Mouse (Mus musculus): ENCODE results near the gene Cpa2.

Cpa2 gene

DNA sequence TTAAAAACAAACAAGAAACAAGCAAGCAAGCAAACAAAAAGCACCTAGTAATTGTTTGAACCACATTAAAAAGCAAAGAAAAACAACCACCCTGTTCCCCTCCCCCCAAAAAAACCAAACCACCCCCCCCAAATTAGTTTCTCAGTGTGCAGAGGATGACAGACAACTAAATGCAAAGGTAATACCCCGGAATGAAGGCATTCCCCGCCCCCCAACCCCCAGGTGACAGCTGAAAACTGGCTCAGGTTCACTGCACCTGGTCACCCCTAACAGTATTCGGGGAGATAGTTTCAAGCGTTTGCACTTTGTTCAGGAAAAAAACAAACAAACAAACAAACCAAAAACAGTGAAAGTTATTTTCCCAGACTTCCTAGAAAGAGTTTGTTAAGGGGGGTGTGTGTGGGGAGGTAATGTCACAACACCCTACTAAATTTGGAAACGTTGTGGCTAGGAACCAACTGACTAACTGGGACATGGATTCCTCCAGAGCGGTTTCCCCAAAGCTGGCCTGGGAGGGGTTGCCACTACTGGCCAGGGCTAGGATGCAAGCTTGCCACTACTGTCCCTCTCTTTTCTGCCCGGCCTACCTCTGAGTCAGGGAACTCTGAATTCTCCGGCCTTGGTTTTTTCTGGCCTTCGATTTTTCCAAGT is 6.4 kb downstream of the Cpa2 start:
- DNase-seq (ENCODE audit: low spot score in 2 of 2) = peak in 1 of 2 experiments; percentile 47

DNA sequence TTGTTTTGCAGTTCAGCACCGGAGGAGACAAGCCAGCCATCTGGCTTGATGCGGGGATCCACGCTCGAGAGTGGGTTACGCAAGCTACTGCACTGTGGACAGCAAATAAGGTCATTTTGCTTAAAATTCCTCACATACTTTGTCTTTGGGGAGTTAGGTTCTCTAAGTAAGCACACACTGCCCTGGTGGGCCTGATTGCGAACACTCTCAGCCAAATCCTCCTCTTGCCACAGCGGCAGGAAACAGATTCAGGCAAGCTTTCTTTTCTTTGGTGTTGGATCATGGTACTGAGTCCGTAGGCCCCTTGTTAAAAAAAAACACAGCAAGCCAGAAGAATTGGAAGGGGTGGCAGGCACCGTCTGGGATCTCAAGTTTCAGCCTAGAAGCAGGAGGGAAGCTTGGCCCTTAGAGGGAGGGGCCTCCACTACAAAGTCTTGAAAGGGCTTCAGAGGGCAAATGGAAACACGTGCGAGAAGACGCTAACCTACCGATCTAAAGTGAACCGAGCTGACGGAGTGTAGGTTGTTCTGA is 7.9 kb downstream of the Cpa2 start:
- DNase-seq (ENCODE audit: low spot score in 2 of 2) = peak in 1 of 2 experiments; percentile 9

DNA sequence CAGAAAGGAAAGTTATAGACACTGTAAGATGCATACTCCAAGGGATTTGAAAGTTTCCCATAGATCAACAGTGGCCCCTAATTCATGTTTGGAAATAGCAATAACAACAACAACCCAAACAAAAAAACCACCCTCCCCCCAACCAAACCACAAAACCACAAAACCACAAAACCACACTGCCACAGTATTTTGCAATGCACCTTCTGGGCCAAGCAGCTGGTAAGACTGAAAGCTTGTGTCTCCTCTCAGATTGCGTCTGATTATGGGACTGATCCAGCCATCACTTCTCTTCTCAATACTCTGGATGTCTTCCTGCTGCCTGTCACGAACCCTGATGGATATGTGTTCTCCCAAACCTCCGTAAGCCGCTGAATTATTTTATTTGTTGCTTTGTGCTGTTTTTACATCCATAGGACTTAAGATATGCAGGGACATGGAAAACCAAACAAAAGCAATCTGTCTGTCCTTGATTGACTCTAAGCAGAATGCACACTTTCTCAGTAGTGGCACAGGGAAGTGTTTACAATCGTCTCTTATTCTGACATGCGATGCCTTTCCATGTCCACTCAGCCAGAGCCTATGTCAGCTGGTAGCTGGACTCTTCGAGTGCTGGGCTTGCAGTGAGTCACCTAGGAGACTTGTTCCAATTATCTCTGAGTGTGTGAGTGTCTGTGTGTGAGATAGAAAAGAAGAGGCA is 9.3 kb downstream of the Cpa2 start:
- no peak for DNase-seq (ENCODE audit: low spot score in 2 of 2)

- DNase-seq (ENCODE audit: low spot score in 2 of 2) = no peak
Observed at GRCm38 (mm10) chr6:30551193-30551515, 9.8 kb downstream of the Cpa2 start.

- no peak for DNase-seq (ENCODE audit: low spot score in 2 of 2)
Observed at GRCm38 (mm10) chr6:30551644-30552580, 10.5 kb downstream of the Cpa2 start.

GRCm38 (mm10) chr6:30552628-30553027 is 11.2 kb downstream of the Cpa2 start:
- DNase-seq (ENCODE audit: low spot score in 2 of 2) = no peak

GRCm38 (mm10) chr6:30553381-30554010 is 12.1 kb downstream of the Cpa2 start:
- peak in 1 of 2 experiments; percentile 21 for DNase-seq (ENCODE audit: low spot score in 2 of 2)

GRCm38 (mm10) chr6:30554092-30554491 is 12.7 kb downstream of the Cpa2 start:
- no peak for DNase-seq (ENCODE audit: low spot score in 2 of 2)

DNA sequence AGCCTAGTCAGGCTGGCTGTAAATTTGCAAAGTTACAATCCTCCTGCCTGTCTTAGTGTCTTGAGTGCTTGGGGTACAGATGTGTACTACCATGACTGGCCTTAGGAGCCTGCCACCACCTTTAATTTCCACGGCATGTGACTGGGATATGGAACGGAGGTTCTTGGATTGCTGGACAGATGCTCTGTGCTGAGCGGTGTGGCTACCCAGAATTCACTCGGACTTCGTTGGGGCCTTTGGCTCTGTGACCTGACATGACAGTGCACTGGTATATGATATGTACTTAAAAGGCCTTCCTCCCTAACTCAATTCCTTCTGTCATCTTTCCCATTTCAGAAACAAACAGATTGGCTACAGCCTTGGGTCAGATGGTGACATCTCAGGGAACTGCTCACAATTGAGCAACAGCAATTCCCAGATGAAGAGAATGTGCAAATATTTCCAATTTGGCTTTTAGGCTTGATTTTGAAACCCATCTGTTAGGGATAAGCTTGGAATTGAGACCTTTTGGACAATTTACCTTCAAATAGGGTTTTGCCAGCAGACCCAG is 13.3 kb downstream of the Cpa2 start:
- no peak for DNase-seq (ENCODE audit: low spot score in 2 of 2)

DNA sequence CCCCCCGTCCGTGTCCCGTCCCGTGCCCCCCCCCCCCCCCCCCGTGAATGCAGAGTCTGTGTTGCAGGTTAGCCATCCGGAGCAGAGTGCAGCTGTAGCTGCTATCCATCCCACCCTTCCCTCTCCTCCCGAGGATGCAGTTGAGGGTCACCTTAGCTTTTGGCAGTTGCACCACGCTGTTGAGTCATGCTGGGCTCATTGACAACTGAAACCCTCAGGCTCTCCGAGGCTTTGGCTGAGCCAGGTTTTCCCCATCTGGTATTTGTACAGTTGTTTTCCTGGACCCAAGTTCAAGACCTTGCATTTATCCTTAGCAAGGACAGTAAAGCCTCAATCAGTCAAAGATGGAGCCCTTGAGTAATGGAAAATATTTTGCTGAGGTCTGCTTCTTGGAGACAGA is 14.7 kb downstream of the Cpa2 start:
- DNase-seq (ENCODE audit: low spot score in 2 of 2) = peak in 1 of 2 experiments; percentile 35

DNA sequence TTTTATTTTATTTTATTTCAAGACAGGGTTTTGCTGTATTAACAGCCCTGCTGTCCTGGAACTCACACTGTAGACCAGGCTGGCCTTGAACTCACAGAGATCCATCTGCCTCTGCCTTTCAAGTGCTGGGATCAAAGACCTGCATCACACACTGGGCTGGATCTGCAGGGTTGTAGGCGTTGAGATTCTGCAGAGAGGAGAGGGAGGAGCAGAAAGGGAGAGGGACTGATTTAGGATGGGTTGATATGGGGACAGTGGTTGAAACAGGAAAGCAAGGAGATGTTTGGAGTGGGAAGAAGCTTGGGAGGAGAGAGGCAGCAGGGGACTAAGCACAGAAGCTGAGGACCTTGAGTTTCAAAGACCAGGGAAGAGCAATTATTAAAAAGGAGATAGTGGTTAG is 18.3 kb downstream of the Cpa2 start:
- DNase-seq (ENCODE audit: low spot score in 2 of 2) = no peak

DNA sequence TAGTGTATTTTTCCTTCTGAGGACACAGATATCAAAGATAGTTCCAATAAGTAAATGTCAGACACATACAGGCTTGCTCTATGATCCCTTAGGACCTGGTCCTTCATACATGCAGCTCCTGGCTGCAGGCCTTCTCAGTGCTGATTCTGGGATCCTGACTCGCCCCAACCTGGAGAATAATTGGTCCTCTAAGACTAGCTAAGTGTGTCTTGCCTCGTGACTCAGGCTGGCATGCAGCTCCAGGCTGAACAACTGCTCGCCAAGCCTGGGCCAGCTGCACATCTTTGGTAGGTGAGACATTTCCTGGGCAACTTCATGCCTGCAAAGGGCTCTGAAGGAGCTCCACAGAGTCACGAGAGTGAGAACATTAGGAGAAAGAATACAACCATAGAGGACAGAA is 20.8 kb downstream of the Cpa2 start:
- no peak for DNase-seq (ENCODE audit: low spot score in 2 of 2)

DNA sequence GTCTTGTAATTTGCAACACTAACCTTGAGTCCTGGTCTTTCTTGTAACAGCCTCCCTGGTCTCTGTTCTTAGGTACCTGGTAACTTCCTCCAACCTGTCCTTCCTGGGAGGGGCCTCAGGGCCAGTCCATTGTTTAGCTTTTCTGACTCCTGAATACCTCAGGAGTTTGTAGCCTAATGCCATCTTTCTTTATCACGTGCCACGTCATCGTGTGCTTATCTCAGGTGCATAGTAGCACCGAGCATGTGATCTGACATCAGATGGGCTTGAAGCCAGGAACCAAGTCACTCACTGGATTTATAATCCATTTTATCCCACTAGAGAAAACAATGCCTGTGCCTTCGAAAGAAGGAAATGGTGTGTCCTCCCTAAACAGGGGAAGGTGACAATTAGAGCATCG is 22.2 kb downstream of the Cpa2 start:
- DNase-seq (ENCODE audit: low spot score in 2 of 2) = peak in 1 of 2 experiments; percentile 17

DNA sequence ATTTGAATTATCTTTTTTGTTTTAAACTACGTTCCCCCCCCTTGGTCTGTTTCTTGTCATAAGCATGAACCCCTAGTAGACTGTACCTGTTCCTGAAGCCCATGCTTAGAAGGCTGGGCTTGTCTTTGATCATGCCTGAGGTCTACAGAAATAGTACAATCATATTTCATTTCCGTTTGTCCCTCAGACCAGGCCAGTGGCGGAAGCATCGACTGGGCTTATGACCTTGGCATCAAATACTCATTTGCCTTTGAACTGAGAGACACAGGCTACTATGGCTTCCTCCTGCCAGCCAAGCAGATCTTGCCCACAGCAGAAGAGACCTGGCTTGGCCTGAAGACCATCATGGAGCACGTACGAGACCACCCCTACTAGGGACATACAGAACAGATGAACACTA is 22.7 kb downstream of the Cpa2 start:
- no peak for DNase-seq (ENCODE audit: low spot score in 2 of 2)

GRCm38 (mm10) chr6:30568069-30568468 is 26.7 kb downstream of the Cpa2 start, which contains the start of gene Cpa4:
Gene Cpa4, plus strand, starts transcription at chr6:30568369.
- no peak for DNase-seq (ENCODE audit: low spot score in 2 of 2)

DNA sequence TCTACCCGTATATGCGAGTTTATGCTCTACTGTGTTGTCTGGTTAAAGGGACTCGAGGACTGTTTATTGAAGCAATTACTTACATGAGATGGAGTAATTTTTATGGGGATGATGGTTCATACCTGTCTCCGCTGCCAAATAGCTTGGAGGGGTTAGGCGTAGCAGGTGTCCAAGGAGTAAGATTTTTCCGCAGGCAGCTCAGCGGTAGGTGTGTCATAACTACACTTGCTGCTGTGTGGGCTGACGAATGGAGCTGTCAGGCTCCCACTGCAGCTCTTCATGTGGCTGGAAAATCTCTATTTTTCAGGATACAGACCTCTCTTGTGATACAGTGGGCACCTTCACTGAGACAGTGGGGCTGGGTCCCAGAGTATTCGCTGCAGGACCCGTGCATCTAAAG is 27.9 kb downstream of the Cpa2 start:
- no peak for DNase-seq (ENCODE audit: low spot score in 2 of 2)

GRCm38 (mm10) chr6:30570012-30570411 is 28.6 kb downstream of the Cpa2 start:
- DNase-seq (ENCODE audit: low spot score in 2 of 2) = no peak

DNA sequence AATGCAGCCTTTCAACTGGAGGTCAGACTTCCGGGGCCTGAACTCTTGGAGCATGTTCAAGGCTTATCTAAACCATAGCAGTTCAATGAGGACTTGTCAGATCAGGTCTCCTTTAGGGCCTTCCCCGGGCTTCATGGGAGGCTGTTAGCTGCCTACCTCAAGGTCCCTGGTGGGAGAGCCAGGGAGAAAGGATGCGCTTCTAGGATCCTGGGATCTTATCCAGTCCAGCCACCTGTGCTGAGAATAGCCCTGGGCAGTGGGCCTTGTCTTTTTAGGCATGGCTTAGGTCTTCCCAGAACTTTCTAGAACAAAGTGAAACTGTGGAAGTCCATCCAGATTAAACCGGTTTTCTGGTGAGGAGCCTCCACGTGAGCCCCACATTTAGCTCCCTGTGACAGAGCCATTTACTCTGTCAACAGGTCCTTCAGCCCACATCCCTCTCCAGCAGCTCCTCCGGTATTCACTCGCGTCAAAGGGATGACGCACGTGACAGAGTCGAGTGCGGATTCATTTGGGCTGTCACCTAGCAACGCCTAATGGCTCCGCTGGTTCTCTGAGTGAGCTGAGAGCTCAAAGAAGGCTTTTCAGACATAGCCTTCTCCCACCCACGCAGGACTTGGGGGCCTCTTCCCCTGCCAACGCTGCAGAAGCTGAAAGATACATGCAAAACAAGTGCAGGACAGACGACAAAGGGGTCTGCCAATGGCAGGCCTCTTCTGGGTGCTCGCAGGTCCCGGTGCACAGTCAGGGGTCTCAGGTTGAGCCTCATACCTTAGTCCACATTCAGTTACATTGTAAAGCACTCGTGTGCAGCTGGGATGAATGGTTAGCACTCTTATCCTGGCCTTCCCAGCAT is 31.3 kb downstream of the Cpa2 start:
- no peak for DNase-seq (ENCODE audit: low spot score in 2 of 2)

GRCm38 (mm10) chr6:30573380-30573779 is 32.0 kb downstream of the Cpa2 start:
- DNase-seq (ENCODE audit: low spot score in 2 of 2) = no peak

DNA sequence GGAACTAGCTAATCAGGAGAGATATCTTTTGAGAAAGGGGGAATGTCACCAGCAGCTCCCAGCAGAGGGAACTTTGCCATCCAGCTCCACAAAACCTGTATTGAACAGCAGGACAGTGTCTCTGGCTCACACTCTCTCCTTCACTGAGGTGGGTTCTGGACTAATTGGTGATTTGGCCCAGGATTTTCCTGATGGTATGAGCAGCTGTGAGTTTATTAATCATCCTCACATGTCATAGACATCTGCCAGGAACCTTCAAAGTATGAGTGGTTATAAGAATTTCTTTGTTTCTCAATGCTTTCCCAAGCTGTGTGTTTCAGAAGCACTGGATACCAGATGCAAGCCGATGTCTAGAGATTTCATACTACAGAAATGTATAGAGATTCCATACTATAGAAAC is 33.6 kb downstream of the Cpa2 start:
- DNase-seq (ENCODE audit: low spot score in 2 of 2) = no peak
